Mouse (Mus musculus) hindbrain, embryonic 12.5 days (tissue): ENCODE measurements at regions not wholly inside any gene's neighbourhood (a gene's known extent, or its start where the extent isn't known, plus 50 kb on each side); places are given as distances from the start of the nearest gene placed in this dataset.

Experiments used
- ATAC-seq: fragments of 200-750 bp; cut with Nextera tagmentation; 2 replicates; pipeline ENCODE4 v1.8.0; 2017; ENCODE audit warnings: moderate TSS enrichment; ENCODE audit not compliant: low FRiP score
- H3K27ac ChIP-seq: fragments of 300-500 bp; sonication (generic); 2 replicates; pipeline ENCODE4 v1.5.1; 2016; ENCODE audit warnings: mild to moderate bottlenecking
- H3K27me3 ChIP-seq: fragments of 300-500 bp; sonication (generic); 2 replicates; pipeline ENCODE4 v1.6.1; 2016; ENCODE audit warnings: mild to moderate bottlenecking
- H3K36me3 ChIP-seq: fragments of 300-500 bp; sonication (generic); 2 replicates; pipeline ENCODE4 v1.6.1; 2016; ENCODE audit warnings: mild to moderate bottlenecking
- H3K4me1 ChIP-seq: fragments of 300-500 bp; sonication (generic); 2 replicates; pipeline ENCODE4 v1.6.1; 2016
- H3K4me2 ChIP-seq: fragments of 300-500 bp; sonication (generic); replicated peaks from 2 replicates; pipeline ENCODE4 v1.6.1; 2016; ENCODE audit warnings: mild to moderate bottlenecking
- H3K4me3 ChIP-seq: fragments of 300-500 bp; sonication (generic); 2 replicates; pipeline ENCODE4 v1.5.1; 2016; ENCODE audit warnings: mild to moderate bottlenecking
- H3K9ac ChIP-seq: fragments of 300-500 bp; sonication (generic); 2 replicates; pipeline ENCODE4 v1.6.1; 2016; ENCODE audit warnings: mild to moderate bottlenecking, moderate library complexity
- H3K9me3 ChIP-seq: fragments of 300-500 bp; sonication (generic); replicated peaks from 2 replicates; pipeline ENCODE4 v1.6.1; 2016; ENCODE audit warnings: mild to moderate bottlenecking
- WGBS: fragments of 180-500 bp; shearing (Covaris S2); methylation state at CpG from one replicate; pipeline ENCODE4 v1.1.7; 2016; 5-methylcytosine and 5-hydroxymethylcytosine counted together

DNA sequence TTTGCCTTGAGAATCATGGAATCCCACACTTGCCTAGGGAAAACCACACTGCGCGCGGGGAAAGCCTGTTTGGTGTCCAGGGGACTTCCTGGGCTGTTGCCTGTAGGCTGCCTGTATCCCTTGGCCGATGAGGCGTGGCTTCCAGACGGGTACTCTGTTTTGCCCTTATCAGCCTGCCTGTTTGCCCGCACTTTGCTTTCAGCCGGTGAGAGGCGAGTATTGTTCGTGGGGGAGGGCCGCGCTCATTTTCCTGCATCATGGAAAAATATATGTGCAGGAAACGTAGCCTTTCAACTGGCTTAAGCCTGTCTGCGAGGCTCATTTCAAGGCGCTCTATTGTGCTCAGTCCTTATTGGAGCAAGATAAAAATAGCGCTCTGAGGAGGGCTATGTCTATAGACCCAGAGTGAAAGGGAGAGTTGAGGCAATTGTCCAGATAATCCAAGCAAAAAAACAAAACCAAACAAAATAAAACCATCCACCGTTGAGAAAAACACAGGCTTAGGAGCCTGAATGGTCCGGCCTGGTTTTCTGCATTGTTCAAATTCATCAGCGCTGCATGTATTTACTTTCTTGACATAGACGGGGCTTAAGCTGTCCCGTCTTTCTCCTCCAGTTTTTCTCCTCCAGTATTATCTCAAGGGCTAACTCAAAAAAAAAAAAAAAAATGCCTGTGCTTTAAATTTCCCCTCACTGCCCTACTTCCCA is 67.9 kb downstream of the Klf5 start:
- peaks cover 7% of the 10 kb centered on the region; the same call in 1 of the 2 replicates for H3K4me1 ChIP-seq
- no peak overlapping the region for H3K27ac ChIP-seq
- 66% methylated on average over 21 of the region's 21 CpGs for WGBS
- peak; percentile 89 for ATAC-seq
- H3K9me3 ChIP-seq = no peaks in the 10 kb centered on the region
- H3K27me3 ChIP-seq = no peaks in the 10 kb centered on the region
- no peak overlapping the region for H3K4me3 ChIP-seq
- H3K9ac ChIP-seq = no peak overlapping the region
- H3K36me3 ChIP-seq = no peaks in the 10 kb centered on the region
- peak overlapping the region; percentile 15; the same call in 1 of the 2 replicates for H3K4me2 ChIP-seq

DNA sequence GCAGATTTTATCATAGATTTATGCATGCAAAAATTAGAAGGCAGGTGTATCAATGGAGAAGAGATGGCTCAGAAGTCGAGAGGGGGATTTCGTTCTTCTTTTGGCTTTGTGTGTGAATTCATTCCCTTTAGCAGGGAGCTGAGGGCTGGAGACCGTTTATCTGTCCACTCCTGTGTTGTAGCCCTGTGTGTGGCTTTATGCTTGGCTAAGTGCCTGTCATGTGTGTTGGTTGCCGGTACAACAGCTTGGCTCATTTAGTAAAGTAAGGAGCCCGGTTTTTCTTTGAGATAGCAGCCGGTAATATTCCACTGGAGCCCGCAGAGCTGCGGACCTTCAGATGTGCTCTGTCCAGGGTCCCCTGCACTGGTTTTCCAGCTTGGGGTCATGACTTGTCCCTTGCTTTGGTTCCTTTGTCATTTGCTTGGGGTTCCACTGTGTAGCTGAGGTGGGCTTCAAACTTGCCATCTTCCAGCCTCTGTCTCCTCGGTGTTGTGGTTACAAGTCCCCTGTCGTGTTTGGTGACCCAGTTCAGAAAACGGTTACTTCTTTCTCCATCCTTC is 68.6 kb downstream of the Klf5 start:
- Histone ChIP-seq H3K4me3 (no peak overlapping the region), H3K4me1 (peaks cover 7% of the 10 kb centered on the region; the same call in 1 of the 2 replicates), H3K4me2 (no peak overlapping the region), H3K9ac (no peak overlapping the region), H3K9me3 (no peaks in the 10 kb centered on the region), H3K27ac (no peak overlapping the region), H3K27me3 (no peaks in the 10 kb centered on the region), H3K36me3 (no peaks in the 10 kb centered on the region)
- ATAC-seq = no peak
- WGBS = 62% methylated on average over 11 of the region's 11 CpGs

- Histone ChIP-seq H3K9me3 (no peaks in the 10 kb centered on the region), H3K4me3 (no peak overlapping the region), H3K4me2 (no peak overlapping the region), H3K27ac (no peak overlapping the region), H3K4me1 (peaks cover 7% of the 10 kb centered on the region; the same call in 1 of the 2 replicates), H3K9ac (no peak overlapping the region), H3K27me3 (no peaks in the 10 kb centered on the region), H3K36me3 (no peaks in the 10 kb centered on the region)
- WGBS = 79% methylated on average over 5 of the region's 5 CpGs
- ATAC-seq = no peak
Observed at GRCm38 (mm10) chr14:99369366-99369765, 70.9 kb downstream of the Klf5 start.

GRCm38 (mm10) chr14:99373682-99374081 is 75.2 kb downstream of the Klf5 start:
- 86% methylated on average over 4 of the region's 4 CpGs for WGBS
- ATAC-seq = no peak
- Histone ChIP-seq H3K27ac (no peak overlapping the region), H3K9me3 (no peaks in the 10 kb centered on the region), H3K4me3 (no peak overlapping the region), H3K9ac (no peak overlapping the region), H3K27me3 (no peaks in the 10 kb centered on the region), H3K4me2 (no peak overlapping the region), H3K4me1 (no peaks in the 10 kb centered on the region), H3K36me3 (no peaks in the 10 kb centered on the region)

DNA sequence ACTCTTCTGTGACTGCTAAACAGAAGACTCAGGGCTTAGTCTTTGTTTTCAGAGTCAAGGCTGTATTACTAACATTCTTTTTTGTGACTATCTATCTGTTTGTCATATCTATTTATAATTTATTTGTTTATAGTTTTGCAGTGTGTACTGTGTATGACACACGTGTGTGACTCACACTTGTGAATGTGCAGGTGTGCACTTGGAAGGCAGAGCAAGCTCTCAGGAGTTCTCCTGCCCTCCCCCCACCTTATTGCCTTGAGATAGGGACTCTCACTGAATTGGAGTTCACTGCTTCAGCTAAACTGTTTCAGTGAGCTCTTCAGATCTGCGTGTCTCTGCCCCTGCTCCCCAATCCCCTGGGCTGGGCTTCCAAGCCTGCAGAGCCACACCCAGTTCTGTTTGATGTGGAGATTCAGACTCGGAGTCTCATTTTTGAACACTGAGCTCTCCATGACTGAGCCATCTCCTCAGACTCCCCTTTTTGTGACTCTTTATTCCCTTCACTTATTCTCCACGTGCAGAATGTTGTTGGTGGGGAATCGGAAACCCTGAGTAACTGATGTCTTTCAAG is 76.6 kb downstream of the Klf5 start:
- H3K4me1 ChIP-seq = no peaks in the 10 kb centered on the region
- H3K4me2 ChIP-seq = no peak overlapping the region
- H3K27me3 ChIP-seq = no peaks in the 10 kb centered on the region
- no peak for ATAC-seq
- WGBS = 67% methylated on average over 5 of the region's 5 CpGs
- H3K36me3 ChIP-seq = no peaks in the 10 kb centered on the region
- no peak overlapping the region for H3K27ac ChIP-seq
- no peaks in the 10 kb centered on the region for H3K9me3 ChIP-seq
- H3K4me3 ChIP-seq = no peak overlapping the region
- no peak overlapping the region for H3K9ac ChIP-seq

- WGBS = 84% methylated on average over 11 of the region's 11 CpGs
- no peak for ATAC-seq
Observed at GRCm38 (mm10) chr14:99376652-99377502, 78.4 kb downstream of the Klf5 start.

DNA sequence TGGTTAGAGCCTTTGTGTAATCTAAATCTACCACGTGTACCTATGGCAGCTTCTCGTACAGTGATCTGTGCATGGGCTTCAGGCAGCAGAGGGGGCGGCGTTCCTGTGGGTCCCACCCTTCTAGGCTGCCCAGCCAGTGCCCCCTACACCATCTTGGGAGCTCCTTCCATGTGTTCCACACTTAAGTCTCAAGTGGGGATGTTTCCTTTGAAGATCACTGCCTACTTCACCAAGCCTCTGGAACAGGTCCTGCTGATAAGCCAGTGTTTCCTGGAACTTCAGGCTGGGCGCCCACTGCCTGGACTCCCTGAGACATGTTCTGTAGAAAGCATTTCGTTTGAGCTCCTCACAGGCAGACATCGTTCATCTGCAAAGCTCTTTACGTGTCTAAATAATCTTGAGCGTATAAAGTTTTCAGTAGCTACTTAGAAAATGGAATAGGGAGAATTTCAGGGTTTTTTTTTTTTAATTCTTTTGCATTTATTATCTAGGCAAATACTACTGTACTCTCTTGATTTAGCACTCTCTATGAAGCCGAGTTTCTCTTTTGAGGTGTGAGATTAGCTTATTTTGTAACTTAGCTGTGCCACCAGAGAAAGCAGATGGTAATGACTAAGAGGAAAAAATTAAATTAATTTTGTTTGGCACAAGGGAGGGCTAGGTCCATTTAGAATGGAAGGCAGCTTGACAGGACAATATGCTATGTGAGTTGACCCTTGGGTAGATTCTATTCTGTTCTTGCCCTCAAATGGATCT is 82.9 kb downstream of the Klf5 start:
- Histone ChIP-seq H3K36me3 (no peaks in the 10 kb centered on the region), H3K4me3 (no peak overlapping the region), H3K9me3 (no peaks in the 10 kb centered on the region), H3K27me3 (no peaks in the 10 kb centered on the region), H3K9ac (no peak overlapping the region), H3K4me1 (no peaks in the 10 kb centered on the region), H3K4me2 (no peak overlapping the region), H3K27ac (no peak overlapping the region)
- ATAC-seq = no peak
- WGBS = 90% methylated on average over 10 of the region's 10 CpGs

More at GRCm38 (mm10) chr14:99376652-99377502, 78.4 kb downstream of the Klf5 start:
- H3K27me3 ChIP-seq = no peaks in the 10 kb centered on the region
- H3K36me3 ChIP-seq = no peaks in the 10 kb centered on the region
- no peak overlapping the region for H3K27ac ChIP-seq
- no peak overlapping the region for H3K4me2 ChIP-seq
- H3K4me1 ChIP-seq = no peaks in the 10 kb centered on the region
- H3K9me3 ChIP-seq = no peaks in the 10 kb centered on the region
- H3K4me3 ChIP-seq = no peak overlapping the region
- H3K9ac ChIP-seq = no peak overlapping the region

- Histone ChIP-seq H3K4me3 (no peak overlapping the region), H3K4me1 (no peaks in the 10 kb centered on the region), H3K27me3 (no peaks in the 10 kb centered on the region), H3K9me3 (no peaks in the 10 kb centered on the region), H3K9ac (no peak overlapping the region), H3K4me2 (no peak overlapping the region), H3K36me3 (no peaks in the 10 kb centered on the region), H3K27ac (no peak overlapping the region)
- no peak for ATAC-seq
- 92% methylated on average over 5 of the region's 5 CpGs for WGBS
Observed at GRCm38 (mm10) chr14:99382051-99382450, 83.6 kb downstream of the Klf5 start.

GRCm38 (mm10) chr14:99383170-99383569 is 84.7 kb downstream of the Klf5 start:
- Histone ChIP-seq H3K4me3 (no peak overlapping the region), H3K4me1 (no peaks in the 10 kb centered on the region), H3K27me3 (no peaks in the 10 kb centered on the region), H3K27ac (no peak overlapping the region), H3K9me3 (no peaks in the 10 kb centered on the region), H3K4me2 (no peak overlapping the region), H3K36me3 (no peaks in the 10 kb centered on the region), H3K9ac (no peak overlapping the region)
- WGBS = 90% methylated on average over 6 of the region's 6 CpGs
- ATAC-seq = no peak

GRCm38 (mm10) chr14:99387581-99387980 is 89.1 kb downstream of the Klf5 start:
- Histone ChIP-seq H3K9ac (no peak overlapping the region), H3K4me2 (no peak overlapping the region), H3K27ac (no peak overlapping the region), H3K4me3 (no peak overlapping the region), H3K4me1 (no peaks in the 10 kb centered on the region), H3K9me3 (no peaks in the 10 kb centered on the region), H3K36me3 (no peaks in the 10 kb centered on the region), H3K27me3 (no peaks in the 10 kb centered on the region)
- WGBS = 89% methylated on average over 6 of the region's 6 CpGs
- no peak for ATAC-seq

- no peak overlapping the region for H3K4me2 ChIP-seq
- no peaks in the 10 kb centered on the region for H3K36me3 ChIP-seq
- no peak overlapping the region for H3K4me3 ChIP-seq
- H3K27ac ChIP-seq = no peak overlapping the region
- no peak for ATAC-seq
- no peaks in the 10 kb centered on the region for H3K9me3 ChIP-seq
- 93% methylated on average over 5 of the region's 5 CpGs for WGBS
- H3K4me1 ChIP-seq = no peaks in the 10 kb centered on the region
- H3K27me3 ChIP-seq = no peaks in the 10 kb centered on the region
- H3K9ac ChIP-seq = no peak overlapping the region
Observed at GRCm38 (mm10) chr14:99389306-99389705, 90.8 kb downstream of the Klf5 start.

DNA sequence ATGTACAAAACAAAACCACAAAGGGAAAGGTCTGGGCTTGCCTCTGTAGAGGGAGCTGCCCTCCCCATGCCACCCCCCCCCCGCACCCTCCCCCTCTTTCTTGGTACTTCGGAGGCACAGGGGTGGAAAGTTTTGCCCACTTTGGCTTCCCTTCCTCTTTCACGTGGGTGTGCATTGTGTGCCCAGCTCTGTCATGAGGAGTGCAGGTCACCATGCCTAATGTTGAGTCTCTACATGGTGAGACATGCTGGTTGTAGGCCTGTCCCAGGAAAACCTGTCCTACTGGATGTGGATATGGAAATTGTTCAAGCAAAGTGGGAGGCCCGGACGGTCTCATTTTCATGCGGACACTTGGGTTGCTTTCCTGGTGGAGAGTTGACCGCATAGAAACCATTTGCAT is 93.2 kb downstream of the Klf5 start:
- H3K27me3 ChIP-seq = no peaks in the 10 kb centered on the region
- no peak overlapping the region for H3K4me2 ChIP-seq
- no peak overlapping the region for H3K9ac ChIP-seq
- H3K27ac ChIP-seq = no peak overlapping the region
- 76% methylated on average over 7 of the region's 7 CpGs for WGBS
- ATAC-seq = no peak
- no peaks in the 10 kb centered on the region for H3K36me3 ChIP-seq
- H3K4me1 ChIP-seq = no peaks in the 10 kb centered on the region
- no peak overlapping the region for H3K4me3 ChIP-seq
- no peaks in the 10 kb centered on the region for H3K9me3 ChIP-seq
